Mouse (Mus musculus) c-Kit-negative CD71-positive TER-119-positive erythroid progenitor cells, embryonic 14.5 days (primary cell): Measurements from ENCODE around the gene Ampd3.
A peak's percentile ranks its signal among the peaks of the same experiment; 100 is the strongest.

ENCODE experiments used
- DNase-seq: peaks from one replicate; pipeline ENCODE4 v3.0.0-alpha.2; 2013; ENCODE audit warnings: low read depth, low spot score

Ampd3 gene

GRCm38 (mm10) chr7:110768001-110768400, at the start of gene Ampd3:
Gene Ampd3, plus strand, starts transcription at chr7:110768206.
- DNase-seq = no peak

- DNase-seq = no peak
Observed at GRCm38 (mm10) chr7:110718505-110718904, 49.5 kb upstream of the Ampd3 start.

DNA sequence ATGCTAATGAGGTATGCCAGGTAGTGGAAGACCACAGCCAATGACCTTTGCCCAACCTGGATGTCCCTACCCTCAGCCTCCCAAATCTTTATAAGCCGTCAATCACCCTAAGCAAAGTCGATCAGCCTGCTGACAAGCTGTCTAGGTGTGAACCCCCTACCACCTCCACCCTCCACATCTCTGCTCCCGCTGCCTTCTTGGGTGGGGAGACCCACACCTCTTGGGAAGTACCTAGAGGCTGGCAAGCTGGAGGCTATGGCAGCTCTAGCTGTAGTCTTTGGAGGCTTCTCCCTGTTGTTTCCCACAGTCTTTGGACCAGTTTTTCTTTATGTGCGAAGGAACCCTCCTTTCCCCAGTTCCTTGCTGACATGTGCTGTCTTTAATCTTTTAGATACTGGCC, 48.1 kb upstream of the Ampd3 start:
- DNase-seq = no peak

DNA sequence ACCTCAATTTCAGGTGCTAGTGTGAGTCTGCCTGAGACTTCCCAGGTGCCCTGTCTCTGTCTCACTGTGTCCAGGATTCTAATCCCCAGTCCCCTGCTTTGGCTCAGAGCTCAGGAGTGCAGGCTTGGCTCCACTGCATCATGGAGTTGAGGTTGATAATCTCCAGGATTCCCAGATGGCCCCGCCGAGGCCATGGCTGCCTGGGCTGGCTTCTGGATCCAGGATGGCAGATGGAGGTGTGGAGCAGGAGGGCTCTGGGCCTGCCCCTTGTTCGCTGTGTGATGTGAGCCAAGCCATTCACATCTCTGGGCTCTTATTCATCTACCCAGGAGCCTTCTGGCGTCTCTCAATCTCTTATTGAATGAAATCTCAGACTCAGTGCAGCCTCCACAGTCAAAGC, 45.8 kb upstream of the Ampd3 start:
- DNase-seq = no peak

DNA sequence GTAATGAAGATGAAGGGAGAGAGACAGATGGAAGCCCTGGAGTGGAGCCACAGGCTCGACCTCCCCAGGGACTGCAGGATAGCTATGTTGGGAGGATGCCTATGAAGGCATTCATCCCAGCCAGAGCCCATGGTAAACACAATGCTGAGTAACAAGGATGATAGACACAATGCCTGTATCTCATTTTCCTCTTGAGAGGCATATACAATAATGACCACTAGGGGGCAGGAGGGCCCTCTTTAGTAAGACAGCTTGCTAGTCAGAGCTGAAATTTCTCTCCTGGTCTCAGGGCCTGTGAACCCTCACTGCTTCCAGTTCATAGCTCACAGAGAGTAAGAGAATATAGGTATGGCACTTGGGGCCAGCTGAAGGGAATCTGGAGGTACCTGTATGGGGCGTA, 41.0 kb upstream of the Ampd3 start:
- peak; percentile 44 for DNase-seq

GRCm38 (mm10) chr7:110728876-110729275, 39.1 kb upstream of the Ampd3 start:
- peak; percentile 5 for DNase-seq

DNA sequence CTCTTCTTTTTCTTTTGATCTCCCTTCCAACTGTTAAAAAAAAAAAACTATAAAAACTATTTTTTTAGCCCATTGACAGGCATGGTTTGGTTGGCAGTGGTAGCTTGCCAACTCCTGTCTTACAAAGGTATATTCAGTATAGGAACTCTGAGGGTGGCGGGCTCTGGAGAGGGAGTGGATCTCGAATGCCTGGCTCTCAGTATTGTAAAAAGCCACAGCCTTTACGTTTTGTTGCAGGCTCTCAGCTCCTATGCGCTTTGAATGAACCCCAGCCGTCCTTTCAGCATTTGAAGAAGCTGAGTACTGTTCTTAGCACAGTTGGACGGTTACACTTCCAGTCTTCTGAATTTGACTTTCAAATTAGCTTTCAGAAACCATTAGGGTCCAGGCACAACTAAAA, 38.7 kb upstream of the Ampd3 start:
- no peak for DNase-seq

DNA sequence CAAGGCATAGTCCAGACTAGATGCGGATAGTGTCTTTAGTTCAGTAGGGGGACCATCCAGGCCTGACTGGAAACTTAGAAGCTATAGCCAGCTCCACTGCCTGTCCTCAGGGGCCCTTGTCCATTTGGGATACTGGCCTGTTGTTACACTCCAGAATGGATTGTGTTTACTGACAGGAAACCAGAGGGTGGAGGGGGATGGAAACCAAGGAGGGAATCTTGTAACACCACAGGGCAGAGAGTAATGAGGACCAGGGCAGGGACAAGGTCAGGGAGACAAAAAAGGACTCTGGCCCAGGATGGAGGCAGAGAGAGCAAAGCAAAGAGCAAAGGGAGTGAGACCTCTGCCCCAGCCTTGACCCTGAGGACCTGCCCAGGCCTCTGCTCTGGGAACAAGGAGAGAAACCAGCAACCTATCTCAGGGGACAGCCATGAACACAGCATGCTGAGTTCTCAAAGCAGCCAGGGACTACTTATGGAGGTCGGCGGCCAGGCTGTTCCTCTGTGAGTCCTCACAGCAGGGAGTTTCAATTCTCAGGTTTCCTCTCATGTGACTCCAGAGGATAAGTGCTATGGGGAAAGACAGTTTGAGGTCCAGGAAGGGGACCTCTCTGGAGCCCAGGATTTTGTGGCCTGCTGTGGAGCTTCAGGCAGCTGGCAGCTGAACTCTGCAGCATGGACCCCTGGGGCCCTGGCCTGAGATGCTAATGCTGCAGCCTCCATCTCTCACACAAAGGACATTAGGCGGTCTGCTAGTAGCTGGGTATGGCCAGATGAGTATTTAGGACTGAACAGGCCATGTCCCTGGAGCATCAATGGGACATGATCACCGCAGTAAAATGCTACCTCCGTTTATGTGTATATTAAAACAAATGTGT, 36.7 kb upstream of the Ampd3 start:
- no peak for DNase-seq

- DNase-seq = no peak
Observed at GRCm38 (mm10) chr7:110732001-110732632, 35.9 kb upstream of the Ampd3 start.

- DNase-seq = no peak
Observed at GRCm38 (mm10) chr7:110736914-110737313, 31.1 kb upstream of the Ampd3 start.

- DNase-seq = no peak
Observed at GRCm38 (mm10) chr7:110739764-110740163, 28.2 kb upstream of the Ampd3 start.

- no peak for DNase-seq
Observed at GRCm38 (mm10) chr7:110740188-110740587, 27.8 kb upstream of the Ampd3 start.

GRCm38 (mm10) chr7:110742022-110742421, 26.0 kb upstream of the Ampd3 start:
- DNase-seq = no peak

GRCm38 (mm10) chr7:110746087-110746562, 21.9 kb upstream of the Ampd3 start:
- no peak for DNase-seq

DNA sequence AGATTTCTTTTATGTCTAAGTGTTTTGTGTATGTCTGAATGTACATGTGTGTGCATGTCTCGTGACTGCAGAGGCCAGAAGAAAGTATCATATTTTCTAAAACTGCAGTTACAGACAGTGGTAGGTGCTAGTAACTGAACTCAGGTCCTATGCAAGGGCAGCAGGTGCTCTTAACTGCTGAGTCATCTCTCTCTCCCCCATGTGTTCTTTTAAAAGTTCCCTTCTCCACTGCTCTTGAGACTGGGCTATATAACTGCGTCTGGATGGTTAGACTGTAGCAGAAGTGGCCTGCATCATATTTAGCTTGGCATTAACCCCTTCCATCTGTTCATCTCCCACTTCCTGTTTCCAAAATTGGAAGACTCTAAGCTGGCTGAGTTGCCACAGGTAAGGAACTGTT, 21.2 kb upstream of the Ampd3 start:
- DNase-seq = no peak

DNA sequence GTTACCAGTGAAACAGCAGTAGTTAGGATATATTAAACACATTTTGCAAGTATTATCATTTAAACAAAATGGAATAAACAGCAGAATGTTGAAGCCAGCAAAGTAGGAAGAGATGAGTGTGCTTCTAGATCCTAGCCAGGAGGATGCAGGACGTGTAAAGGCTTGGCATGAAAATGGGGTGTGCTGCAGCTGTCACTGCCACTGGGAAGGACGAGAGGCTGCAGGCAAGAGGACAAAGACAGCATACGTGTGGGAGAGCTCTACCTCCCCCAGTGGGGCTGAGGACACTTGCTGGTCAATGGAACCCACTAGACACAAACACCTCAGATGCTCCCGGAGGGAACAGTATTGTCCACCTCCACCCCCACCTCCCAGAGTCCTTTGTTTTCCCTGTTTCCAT, 17.2 kb upstream of the Ampd3 start:
- DNase-seq = no peak

- no peak for DNase-seq
Observed at GRCm38 (mm10) chr7:110751634-110752033, 16.4 kb upstream of the Ampd3 start.

DNA sequence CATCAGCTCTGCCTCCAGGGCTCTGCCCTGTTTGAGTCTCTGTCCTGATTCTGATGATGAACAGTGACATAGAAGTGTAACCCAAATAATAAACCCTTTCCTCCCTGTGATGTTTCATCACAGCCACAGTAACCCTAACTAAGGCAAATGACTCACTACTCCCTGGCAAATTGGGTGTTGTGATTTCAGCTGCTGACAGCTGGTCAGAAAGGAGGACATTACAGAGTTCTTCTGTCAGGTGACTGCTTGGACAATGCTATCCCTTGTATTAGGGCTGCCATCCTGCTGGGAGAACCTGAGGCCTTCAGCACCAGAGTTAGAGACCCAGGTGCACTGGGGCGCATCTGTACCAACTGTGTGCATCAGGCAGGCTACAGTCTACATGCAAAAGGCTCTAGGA, 14.7 kb upstream of the Ampd3 start:
- DNase-seq = no peak

GRCm38 (mm10) chr7:110753926-110754330, 14.1 kb upstream of the Ampd3 start:
- no peak for DNase-seq

- DNase-seq = no peak
Observed at GRCm38 (mm10) chr7:110756440-110756839, 11.6 kb upstream of the Ampd3 start.

- DNase-seq = no peak
Observed at GRCm38 (mm10) chr7:110762605-110763180, 5.3 kb upstream of the Ampd3 start.

- no peak for DNase-seq
Observed at GRCm38 (mm10) chr7:110768451-110769064, 552 bp downstream of the Ampd3 start.
